Mouse (Mus musculus): ENCODE measurements around the gene Gemin4. TPM values are rescaled to one million over a fixed set of nuclear protein-coding genes. Genes with fewer than 3 reads are reported as not detected.

Gene Gemin4
- polyA plus RNA-seq (2021; fragmentation: Nextera tagmentation): 7.8 and 8.7 TPM in 2 replicates
- long read RNA-seq, experiment 1, transcript Gemin4-201 (2 exons, 3,540 nt): major isoform, 9 of 14 reads
- long read RNA-seq, experiment 1, partial matches to known transcripts: 0 of 14 reads
- long read RNA-seq, experiment 1, other reads (novel, unspliced or antisense): 5 of 14 reads
- long read RNA-seq, experiment 2, transcript Gemin4-201 (2 exons, 3,540 nt): major isoform, 83 of 87 reads
- long read RNA-seq, experiment 2, partial matches to known transcripts: 0 of 87 reads
- long read RNA-seq, experiment 2, other reads (novel, unspliced or antisense): 4 of 87 reads

GRCm38 (mm10) chr11:76217390-76217800 is at the start of gene Gemin4, which contains the start of gene Dbil5:
TSS of gene Gemin4 (minus strand) at chr11:76217664.
TSS of gene Dbil5 (plus strand) at chr11:76217608.

GRCm38 (mm10) chr11:76242901-76243810 is 25.7 kb upstream of the Gemin4 start, which contains the start of the genes Mrm3 and Glod4:
TSS of gene Mrm3 (plus strand) at chr11:76243715.
TSS of gene Glod4 (minus strand) at chr11:76243725.

GRCm38 (mm10) chr11:76179495-76180145 is 37.8 kb downstream of the Gemin4 start, which contains the start of the genes Vps53 and Fam57a:
TSS of gene Vps53 (minus strand) at chr11:76179647.
TSS of gene Fam57a (plus strand) at chr11:76179671.

Other genes with a start within 250 kb of the Gemin4 start
- 2.9 and 6.3 TPM in 2 replicates for gene 1700016K19Rik, start 217.8 kb downstream of the Gemin4 start, polyA plus RNA-seq (2021; fragmentation: Nextera tagmentation)
- 5.3 and 5.8 TPM in 2 replicates for gene Rflnb, start 189.9 kb downstream of the Gemin4 start, polyA plus RNA-seq (2021; fragmentation: Nextera tagmentation)
- gene Vps53, start 38.0 kb downstream of the Gemin4 start, polyA plus RNA-seq (2021; fragmentation: Nextera tagmentation): 63.9 and 65.8 TPM in 2 replicates
- gene Fam57a, start 38.0 kb downstream of the Gemin4 start, polyA plus RNA-seq (2021; fragmentation: Nextera tagmentation): 14.4 and 16.0 TPM in 2 replicates
- gene Dbil5, start 56 bp downstream of the Gemin4 start, polyA plus RNA-seq (2021; fragmentation: Nextera tagmentation): 1.7 TPM in 2 replicates
- 22.5 and 22.8 TPM in 2 replicates for gene Mrm3, start 26.1 kb upstream of the Gemin4 start, polyA plus RNA-seq (2021; fragmentation: Nextera tagmentation)
- gene Glod4, start 26.1 kb upstream of the Gemin4 start, polyA plus RNA-seq (2021; fragmentation: Nextera tagmentation): 106 and 116 TPM in 2 replicates
- gene Nxn, start 181.5 kb upstream of the Gemin4 start, polyA plus RNA-seq (2021; fragmentation: Nextera tagmentation): 2.2 and 2.8 TPM in 2 replicates
- gene Timm22, start 189.3 kb upstream of the Gemin4 start, polyA plus RNA-seq (2021; fragmentation: Nextera tagmentation): 34.0 and 35.0 TPM in 2 replicates